Mouse (Mus musculus) lung, postnatal 0 days (tissue): Measurements from ENCODE around the gene Gmnn. TPM values are rescaled to one million over a fixed set of nuclear protein-coding genes. Genes with fewer than 3 reads are reported as not detected.
A peak's percentile ranks its signal among the peaks of the same experiment; 100 is the strongest.

Source experiments
- ATAC-seq: fragments of 200-750 bp; cut with Nextera tagmentation; 2 replicates; pipeline ENCODE4 v1.8.0; 2017; ENCODE audit warnings: moderate library complexity
- DNase-seq: peaks from one replicate; pipeline ENCODE4 v3.0.0-alpha.2; 2016; ENCODE audit warnings: low spot score
- H3K27ac ChIP-seq: fragments of 300-500 bp; sonication (generic); 2 replicates; pipeline ENCODE4 v1.5.1; 2014; ENCODE audit warnings: antibody characterized with exemption, mild to moderate bottlenecking, low read length, mixed read lengths
- H3K27me3 ChIP-seq: fragments of 300-500 bp; sonication (generic); replicated peaks from 2 replicates; pipeline ENCODE4 v1.6.1; 2014; ENCODE audit warnings: low read length, mixed read lengths; ENCODE audit not compliant: insufficient read depth
- H3K36me3 ChIP-seq: fragments of 300-500 bp; sonication (generic); 2 replicates; pipeline ENCODE4 v1.6.1; 2014; ENCODE audit warnings: low read length, mixed read lengths; ENCODE audit not compliant: insufficient read depth
- H3K4me1 ChIP-seq: fragments of 300-500 bp; sonication (generic); 2 replicates; pipeline ENCODE4 v1.6.1; 2014; ENCODE audit warnings: antibody characterized with exemption, low read depth, low read length, mixed read lengths; ENCODE audit not compliant: insufficient read depth
- H3K4me2 ChIP-seq: fragments of 300-500 bp; sonication (generic); replicated peaks from 2 replicates; pipeline ENCODE4 v1.6.1; 2014; ENCODE audit warnings: low read depth, mild to moderate bottlenecking, low read length, moderate library complexity, mixed read lengths
- H3K4me3 ChIP-seq: fragments of 300-500 bp; sonication (generic); 2 replicates; pipeline ENCODE4 v1.5.1; 2014; ENCODE audit warnings: low read depth, low read length
- H3K9ac ChIP-seq: fragments of 300-500 bp; sonication (generic); replicated peaks from 2 replicates; pipeline ENCODE4 v1.6.1; 2014; ENCODE audit warnings: low read depth, mild to moderate bottlenecking
- H3K9me3 ChIP-seq: fragments of 300-500 bp; sonication (generic); 2 replicates; pipeline ENCODE4 v1.6.1; 2016; ENCODE audit warnings: low read length, mixed read lengths
- CTCF ChIP-seq: IDR thresholded peaks from 2 replicates; pipeline ENCODE4 v1.5.1; 2016; ENCODE audit warnings: antibody characterized with exemption, mild to moderate bottlenecking
- EP300 ChIP-seq: IDR thresholded peaks from 2 replicates; pipeline ENCODE4 v1.6.1; 2016; ENCODE audit warnings: antibody characterized with exemption, mild to moderate bottlenecking, control low read depth
- WGBS: fragments of 180-500 bp; shearing (Covaris S2); extraction: QIAGEN DNeasy Blood & Tissue Kit; methylation state at CpG from one replicate; pipeline ENCODE4 v1.1.7; 2014; 5-methylcytosine and 5-hydroxymethylcytosine counted together
- polyA plus RNA-seq: library from polyadenylated mRNA; unstranded; fragments of >200 nt; fragmentation: Nextera tagmentation; extraction: Ambion mirVana; gene quantifications from 2 replicates; pipeline ENCODE4 v1.2.1, GENCODE M21; 2015

The Gmnn gene
- polyA plus RNA-seq, 1 experiment from 2014 or later, result 24.1 TPM

DNA sequence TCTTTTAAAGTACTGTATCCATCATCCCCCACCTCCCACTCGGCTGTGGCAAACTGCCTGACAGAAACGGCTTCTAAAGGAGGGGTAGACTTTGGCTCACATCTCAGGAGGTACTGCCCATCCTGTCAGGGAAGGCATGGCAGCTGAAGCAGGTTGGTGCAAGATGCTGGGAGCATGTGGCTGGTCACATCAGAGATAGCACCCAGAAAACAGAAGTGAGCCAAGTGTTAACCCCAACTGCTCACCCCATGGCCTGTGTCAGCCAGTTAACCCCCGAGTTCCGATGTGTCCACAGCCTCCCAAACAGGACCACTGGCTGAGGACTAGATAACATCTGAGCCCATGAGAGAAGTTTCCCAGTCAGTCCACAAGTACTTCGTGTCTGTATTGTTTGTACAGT is 46.1 kb downstream of the Gmnn start:
- no peak for ATAC-seq
- no peak overlapping the region for H3K4me3 ChIP-seq
- no peak overlapping the region for H3K27ac ChIP-seq
- no peak overlapping the region for H3K9ac ChIP-seq
- no peak for TF ChIP-seq CTCF
- no peak for TF ChIP-seq EP300
- no peak overlapping the region for H3K4me2 ChIP-seq
- no peak for DNase-seq
- H3K36me3 ChIP-seq, result no peaks in the 10 kb centered on the region
- H3K27me3 ChIP-seq, result no peaks in the 10 kb centered on the region
- H3K9me3 ChIP-seq, result no peaks in the 10 kb centered on the region
- H3K4me1 ChIP-seq, result no peaks in the 10 kb centered on the region; the same call in 1 of the 2 replicates
- 63% methylated on average over 5 of the region's 5 CpGs for WGBS

DNA sequence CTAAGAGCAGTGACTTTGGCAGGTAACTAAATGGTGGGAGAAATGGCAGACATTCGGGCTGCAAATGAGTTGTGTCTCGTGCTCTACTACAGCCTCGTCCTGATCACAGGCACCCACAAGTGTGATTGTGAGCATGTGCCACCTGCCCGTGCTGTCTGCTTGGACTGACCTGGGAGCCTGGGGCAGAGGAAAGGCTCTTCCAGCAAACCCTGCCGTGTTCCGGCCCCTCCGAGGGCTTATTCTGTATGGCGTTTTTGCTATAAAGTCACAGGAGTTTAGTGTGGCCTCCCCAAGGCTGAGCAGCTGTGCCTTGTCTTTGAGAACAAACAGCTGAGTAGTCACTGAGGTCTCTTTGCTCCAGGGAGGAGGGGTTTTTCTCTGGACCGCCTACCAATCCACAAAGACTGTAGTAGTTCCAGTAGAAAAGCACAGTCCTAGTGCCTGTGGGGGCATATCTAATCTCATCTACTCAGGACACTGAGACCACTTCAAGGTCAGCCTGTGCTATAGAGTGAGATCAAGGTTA is 47.3 kb downstream of the Gmnn start:
- Histone ChIP-seq H3K4me3 (no peak overlapping the region), H3K9me3 (no peaks in the 10 kb centered on the region), H3K27ac (no peak overlapping the region), H3K9ac (no peak overlapping the region), H3K27me3 (no peaks in the 10 kb centered on the region), H3K36me3 (no peaks in the 10 kb centered on the region), H3K4me1 (no peaks in the 10 kb centered on the region; the same call in 1 of the 2 replicates), H3K4me2 (no peak overlapping the region)
- no peak for ATAC-seq
- no peak for DNase-seq
- 67% methylated on average over 9 of the region's 9 CpGs for WGBS
- TF ChIP-seq EP300 (no peak), CTCF (no peak)

DNA sequence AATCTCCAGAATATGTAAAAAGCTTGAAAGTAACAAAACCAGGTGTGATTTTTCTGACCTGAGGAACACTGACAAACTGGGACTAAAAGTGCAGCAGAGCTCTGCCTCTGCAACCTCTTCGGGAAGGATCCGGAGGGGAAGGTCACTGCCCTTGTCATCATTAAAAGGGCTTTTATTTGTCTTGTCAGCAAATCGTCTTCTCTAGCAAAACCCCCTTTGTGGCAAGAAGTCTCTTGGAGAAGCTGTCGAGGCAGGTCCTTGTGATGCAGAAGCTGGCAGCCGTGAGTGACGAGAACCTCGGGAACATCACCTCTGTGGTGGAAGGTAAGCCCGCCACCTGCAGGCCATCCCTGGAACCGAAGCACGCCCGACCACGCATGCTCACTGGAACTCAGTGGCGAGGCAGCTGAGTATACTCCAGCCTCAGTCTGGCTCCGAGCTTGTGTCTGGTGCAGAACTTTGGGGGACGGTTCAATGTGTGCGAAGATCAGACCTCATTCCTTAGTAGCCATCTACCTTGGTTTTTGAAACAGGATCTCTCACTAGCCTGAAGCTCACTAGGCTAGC is 48.2 kb downstream of the Gmnn start:
- WGBS, result 9% methylated on average over 16 of the region's 16 CpGs
- peak; percentile 73 for ATAC-seq
- H3K9ac ChIP-seq, result no peak overlapping the region
- TF ChIP-seq EP300 (no peak), CTCF (peak; percentile 96)
- no peaks in the 10 kb centered on the region for H3K27me3 ChIP-seq
- peak; percentile 81 for DNase-seq
- H3K9me3 ChIP-seq, result no peaks in the 10 kb centered on the region
- 0 out of 2 replicates have a peak overlapping the region, but pooled peaks have one; percentile 17 for H3K4me2 ChIP-seq
- H3K4me1 ChIP-seq, result no peaks in the 10 kb centered on the region; the same call in 1 of the 2 replicates
- no peaks in the 10 kb centered on the region for H3K36me3 ChIP-seq
- H3K27ac ChIP-seq, result no peak overlapping the region
- H3K4me3 ChIP-seq, result no peak overlapping the region

DNA sequence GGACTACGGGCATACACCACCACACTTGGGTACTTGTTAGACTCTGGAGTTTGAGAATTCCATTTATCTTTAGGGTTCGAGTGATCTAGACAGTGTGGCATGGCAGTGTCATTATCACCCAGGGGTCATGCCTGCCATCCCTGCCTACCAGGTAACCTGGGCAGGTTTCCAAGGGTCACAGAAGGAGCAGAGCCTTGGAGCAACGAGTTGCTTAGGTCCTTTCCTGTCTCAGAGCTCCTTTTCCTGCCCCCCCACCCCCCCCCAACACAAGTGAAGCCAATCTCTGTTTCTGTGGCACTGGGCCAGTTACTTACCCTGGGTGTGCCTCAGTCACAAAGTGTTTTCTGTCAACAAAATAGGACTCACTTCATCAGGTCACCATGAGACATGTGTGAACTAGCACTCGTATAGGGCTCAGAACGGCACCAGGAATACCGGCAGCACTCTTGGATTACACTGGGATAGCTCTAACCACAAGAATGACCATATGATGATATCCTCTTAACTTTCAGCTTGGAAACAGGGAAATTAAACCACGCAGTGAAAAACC is 49.1 kb downstream of the Gmnn start:
- 0 out of 2 replicates have a peak overlapping the region, but pooled peaks have one; percentile 6 for H3K4me2 ChIP-seq
- ATAC-seq (0 out of 2 replicates have a peak, but pooled peaks have one; percentile 7), DNase-seq (peak; percentile 38)

DNA sequence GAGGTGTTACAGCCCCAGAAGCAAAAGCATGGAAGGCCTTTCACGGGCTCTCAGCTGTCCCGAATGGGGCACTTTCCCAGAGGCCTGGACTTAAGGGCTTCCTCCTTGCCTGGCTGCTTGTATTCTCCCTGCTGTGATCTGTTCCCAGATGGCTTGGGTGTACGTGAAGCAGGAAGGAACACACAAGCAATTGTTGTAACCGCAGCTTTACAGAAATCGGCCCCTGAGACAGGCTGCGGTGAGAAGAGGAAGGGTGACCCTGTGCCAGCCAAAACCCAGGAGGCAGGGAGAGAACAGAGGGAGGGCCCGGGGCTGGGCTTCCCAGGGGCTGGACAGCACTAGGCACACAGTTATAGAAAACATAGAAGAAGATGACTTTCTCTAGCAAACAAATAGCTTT is 50.8 kb downstream of the Gmnn start:
- ATAC-seq, result 0 out of 2 replicates have a peak, but pooled peaks have one; percentile 15
- no peak for TF ChIP-seq EP300
- Histone ChIP-seq H3K36me3 (no peaks in the 10 kb centered on the region), H3K4me3 (no peak overlapping the region), H3K9me3 (no peaks in the 10 kb centered on the region), H3K4me2 (no peak overlapping the region), H3K4me1 (no peaks in the 10 kb centered on the region; the same call in 1 of the 2 replicates), H3K9ac (no peak overlapping the region), H3K27ac (no peak overlapping the region), H3K27me3 (no peaks in the 10 kb centered on the region)
- 34% methylated on average over 7 of the region's 7 CpGs for WGBS
- DNase-seq, result no peak

More for the DNA sequence above, 49.1 kb downstream of the Gmnn start:
- 55% methylated on average over 7 of the region's 7 CpGs for WGBS
- no peaks in the 10 kb centered on the region; the same call in 1 of the 2 replicates for H3K4me1 ChIP-seq
- no peaks in the 10 kb centered on the region for H3K36me3 ChIP-seq
- H3K27ac ChIP-seq, result 0 out of 2 replicates have a peak overlapping the region, but pooled peaks have one; percentile 21
- no peaks in the 10 kb centered on the region for H3K27me3 ChIP-seq
- TF ChIP-seq EP300 (no peak), CTCF (no peak)
- H3K9me3 ChIP-seq, result no peaks in the 10 kb centered on the region
- no peak overlapping the region for H3K4me3 ChIP-seq
- H3K9ac ChIP-seq, result no peak overlapping the region

DNA sequence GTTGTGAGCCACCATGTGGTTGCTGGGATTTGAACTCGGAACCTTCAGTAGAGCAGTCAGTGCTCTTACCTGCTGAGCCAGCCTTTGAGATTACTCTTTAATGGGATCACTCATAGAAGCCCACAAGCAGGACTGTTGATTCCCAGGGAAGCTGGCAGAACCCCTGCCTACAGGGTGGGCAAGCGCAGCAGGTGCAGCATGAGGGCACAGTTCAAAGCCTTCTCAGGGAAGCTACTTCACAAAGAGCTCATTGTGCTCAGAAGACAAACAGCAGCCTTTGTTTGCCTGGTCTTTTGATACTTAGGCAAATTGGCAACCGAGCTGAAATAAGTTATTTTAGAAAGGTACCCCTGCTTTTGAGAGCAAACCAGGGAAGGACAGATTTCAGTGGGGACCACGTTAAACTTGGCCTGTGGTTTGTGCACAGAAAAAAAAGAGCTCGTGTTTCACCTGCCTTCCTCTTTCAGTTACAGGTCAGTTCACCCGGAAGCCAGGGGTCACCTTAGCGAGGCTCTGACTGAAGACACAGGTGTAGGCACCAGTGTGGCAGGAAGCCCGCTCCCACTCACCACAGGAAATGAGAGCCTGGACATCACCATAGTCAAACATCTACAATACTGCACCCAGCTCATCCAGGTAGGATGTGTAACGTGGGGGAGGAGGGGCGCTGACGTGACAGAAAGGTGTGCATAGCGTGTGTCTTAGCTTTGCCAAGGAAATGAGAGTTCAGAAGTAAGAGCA is 51.9 kb downstream of the Gmnn start:
- Histone ChIP-seq H3K36me3 (no peaks in the 10 kb centered on the region), H3K9me3 (no peaks in the 10 kb centered on the region), H3K9ac (no peak overlapping the region), H3K4me3 (no peak overlapping the region), H3K4me2 (no peak overlapping the region), H3K27ac (no peak overlapping the region), H3K4me1 (no peaks in the 10 kb centered on the region; the same call in 1 of the 2 replicates), H3K27me3 (no peaks in the 10 kb centered on the region)
- no peak for ATAC-seq
- no peak for DNase-seq
- no peak for TF ChIP-seq EP300
- TF ChIP-seq CTCF, result no peak
- WGBS, result 56% methylated on average over 12 of the region's 12 CpGs
